Mouse (Mus musculus): Measurements from ENCODE around the gene Ube2c. TPM values are rescaled to one million over a fixed set of nuclear protein-coding genes. Genes with fewer than 3 reads are reported as not detected.

Gene Ube2c
- polyA plus RNA-seq, 1 experiment from 2014 or later = 97.2 TPM

GRCm38 (mm10) chr2:164783926-164784581 lies 14.4 kb downstream of the Ube2c start:
- 79% methylated on average over 7 of the region's 7 CpGs for WGBS
- Histone ChIP-seq H3K27ac (no peak overlapping the region), H3K4me1 (replicated peaks) (peaks cover 33% of the 10 kb centered on the region), H3K9me3 (no peaks in the 10 kb centered on the region), H3K36me3 (0 out of 2 replicates have a peak, but pooled peaks cover 2% of the 10 kb centered on the region), H3K4me2 (no peak overlapping the region), H3K4me3 (no peak overlapping the region), H3K9ac (no peak overlapping the region), H3K27me3 (0 out of 2 replicates have a peak, but pooled peaks cover 9% of the 10 kb centered on the region)
- no peak for ATAC-seq (ENCODE audit: low FRiP score)

- Histone ChIP-seq H3K4me3 (peak overlapping the region; percentile 66), H3K4me2 (peak overlapping the region; percentile 91), H3K9ac (peak overlapping the region; percentile 82), H3K27ac (no peak overlapping the region), H3K36me3 (0 out of 2 replicates have a peak, but pooled peaks cover 3% of the 10 kb centered on the region), H3K27me3 (0 out of 2 replicates have a peak, but pooled peaks cover 6% of the 10 kb centered on the region), H3K4me1 (replicated peaks) (peaks cover 33% of the 10 kb centered on the region), H3K9me3 (no peaks in the 10 kb centered on the region)
- ATAC-seq (ENCODE audit: low FRiP score) = no peak
- 15% methylated on average over 7 of the region's 7 CpGs for WGBS
Observed at GRCm38 (mm10) chr2:164784869-164785420, 15.2 kb downstream of the Ube2c start.

GRCm38 (mm10) chr2:164785481-164786387 lies 16.0 kb downstream of the Ube2c start, which contains the start of gene Snx21:
Gene Snx21 (plus strand): TSS chr2:164785823.
- Histone ChIP-seq H3K27me3 (0 out of 2 replicates have a peak, but pooled peaks cover 6% of the 10 kb centered on the region), H3K36me3 (peaks cover 6% of the 10 kb centered on the region; the same call in 1 of the 2 replicates), H3K4me3 (peak within 1 kb of the TSS; percentile 66), H3K4me2 (peak within 1 kb of the TSS; percentile 91), H3K27ac (peak within 1 kb of the TSS; percentile 69), H3K4me1 (replicated peaks) (peaks cover 33% of the 10 kb centered on the region), H3K9me3 (no peaks in the 10 kb centered on the region), H3K9ac (peak within 1 kb of the TSS; percentile 82)
- peak; percentile 86 for ATAC-seq (ENCODE audit: low FRiP score)
- WGBS = under 1% methylated on average over 87 of the region's 89 CpGs

GRCm38 (mm10) chr2:164786388-164786885 lies 16.7 kb downstream of the Ube2c start:
- Histone ChIP-seq H3K9ac (peak overlapping the region; percentile 82), H3K4me2 (peak overlapping the region; percentile 91), H3K9me3 (no peaks in the 10 kb centered on the region), H3K4me3 (peak overlapping the region; percentile 66), H3K27ac (peak overlapping the region; percentile 69; the same call in 1 of the 2 replicates), H3K27me3 (0 out of 2 replicates have a peak, but pooled peaks cover 6% of the 10 kb centered on the region), H3K4me1 (replicated peaks) (peaks cover 33% of the 10 kb centered on the region), H3K36me3 (peaks cover 13% of the 10 kb centered on the region)
- WGBS = 10% methylated on average over 15 of the region's 15 CpGs
- no peak; the same call in 1 of the 2 replicates for ATAC-seq (ENCODE audit: low FRiP score)

GRCm38 (mm10) chr2:164787032-164787431 lies 17.3 kb downstream of the Ube2c start:
- H3K36me3 ChIP-seq = peaks cover 19% of the 10 kb centered on the region
- H3K4me2 ChIP-seq = peak overlapping the region; percentile 91
- WGBS = 88% methylated on average over 3 of the region's 3 CpGs
- 0 out of 2 replicates have a peak, but pooled peaks cover 6% of the 10 kb centered on the region for H3K27me3 ChIP-seq
- H3K27ac ChIP-seq = no peak overlapping the region
- H3K4me1 ChIP-seq (replicated peaks) = peaks cover 33% of the 10 kb centered on the region
- H3K9me3 ChIP-seq = no peaks in the 10 kb centered on the region
- H3K9ac ChIP-seq = no peak overlapping the region; the same call in 1 of the 2 replicates
- peak overlapping the region; percentile 66 for H3K4me3 ChIP-seq
- ATAC-seq (ENCODE audit: low FRiP score) = no peak

GRCm38 (mm10) chr2:164787779-164788178 lies 18.1 kb downstream of the Ube2c start:
- H3K27me3 ChIP-seq = 0 out of 2 replicates have a peak, but pooled peaks cover 6% of the 10 kb centered on the region
- no peak for ATAC-seq (ENCODE audit: low FRiP score)
- H3K4me1 ChIP-seq (replicated peaks) = peaks cover 33% of the 10 kb centered on the region
- 81% methylated on average over 10 of the region's 10 CpGs for WGBS
- no peak overlapping the region for H3K4me3 ChIP-seq
- H3K27ac ChIP-seq = no peak overlapping the region
- no peaks in the 10 kb centered on the region for H3K9me3 ChIP-seq
- no peak overlapping the region for H3K4me2 ChIP-seq
- H3K9ac ChIP-seq = no peak overlapping the region
- peaks cover 27% of the 10 kb centered on the region for H3K36me3 ChIP-seq

- Histone ChIP-seq H3K27me3 (0 out of 2 replicates have a peak, but pooled peaks cover 6% of the 10 kb centered on the region), H3K4me1 (replicated peaks) (peaks cover 33% of the 10 kb centered on the region), H3K4me3 (no peak overlapping the region), H3K9me3 (no peaks in the 10 kb centered on the region), H3K4me2 (no peak overlapping the region), H3K27ac (no peak overlapping the region), H3K9ac (peak overlapping the region; percentile 35), H3K36me3 (peaks cover 33% of the 10 kb centered on the region)
- ATAC-seq (ENCODE audit: low FRiP score) = no peak
- WGBS = 75% methylated on average over 4 of the region's 4 CpGs
Observed at GRCm38 (mm10) chr2:164788411-164788810, 18.7 kb downstream of the Ube2c start.

GRCm38 (mm10) chr2:164790451-164790850 lies 20.8 kb downstream of the Ube2c start:
- Histone ChIP-seq H3K4me3 (no peak overlapping the region), H3K4me1 (replicated peaks) (peaks cover 24% of the 10 kb centered on the region), H3K9ac (no peak overlapping the region), H3K27me3 (no peaks in the 10 kb centered on the region), H3K4me2 (no peak overlapping the region), H3K27ac (no peak overlapping the region), H3K9me3 (no peaks in the 10 kb centered on the region), H3K36me3 (peaks cover 49% of the 10 kb centered on the region)
- 84% methylated on average over 4 of the region's 4 CpGs for WGBS
- no peak for ATAC-seq (ENCODE audit: low FRiP score)

- H3K4me2 ChIP-seq = no peak overlapping the region
- 88% methylated on average over 18 of the region's 18 CpGs for WGBS
- peak overlapping the region; percentile 30; the same call in 1 of the 2 replicates for H3K27ac ChIP-seq
- H3K9me3 ChIP-seq = no peaks in the 10 kb centered on the region
- no peak overlapping the region for H3K4me3 ChIP-seq
- no peak overlapping the region for H3K9ac ChIP-seq
- H3K27me3 ChIP-seq = no peaks in the 10 kb centered on the region
- peaks cover 63% of the 10 kb centered on the region for H3K36me3 ChIP-seq
- ATAC-seq (ENCODE audit: low FRiP score) = no peak
- peaks cover 13% of the 10 kb centered on the region for H3K4me1 ChIP-seq (replicated peaks)
Observed at GRCm38 (mm10) chr2:164791841-164792261, 22.2 kb downstream of the Ube2c start.

- Histone ChIP-seq H3K4me1 (replicated peaks) (peaks cover 8% of the 10 kb centered on the region; the same call in 1 of the 2 replicates), H3K27me3 (no peaks in the 10 kb centered on the region), H3K9me3 (no peaks in the 10 kb centered on the region), H3K27ac (no peak overlapping the region), H3K4me2 (no peak overlapping the region), H3K36me3 (peaks cover 68% of the 10 kb centered on the region), H3K4me3 (no peak overlapping the region), H3K9ac (no peak overlapping the region; the same call in 1 of the 2 replicates)
- WGBS = 94% methylated on average over 12 of the region's 12 CpGs
- no peak for ATAC-seq (ENCODE audit: low FRiP score)
Observed at GRCm38 (mm10) chr2:164792400-164793190, 22.9 kb downstream of the Ube2c start.

- peaks cover 4% of the 10 kb centered on the region; the same call in 1 of the 2 replicates for H3K4me1 ChIP-seq (replicated peaks)
- H3K36me3 ChIP-seq = peaks cover 75% of the 10 kb centered on the region
- no peaks in the 10 kb centered on the region for H3K27me3 ChIP-seq
- no peak overlapping the region for H3K27ac ChIP-seq
- H3K4me3 ChIP-seq = no peak overlapping the region
- H3K9ac ChIP-seq = no peak overlapping the region
- H3K9me3 ChIP-seq = no peaks in the 10 kb centered on the region
- no peak for ATAC-seq (ENCODE audit: low FRiP score)
- no peak overlapping the region for H3K4me2 ChIP-seq
- 86% methylated on average over 3 of the region's 3 CpGs for WGBS
Observed at GRCm38 (mm10) chr2:164793236-164793635, 23.5 kb downstream of the Ube2c start.

Measured in hindbrain, embryonic 13.5 days (tissue).